Mouse (Mus musculus) lung, adult 2 months (tissue): ENCODE measurements around the gene Spag7.

Experiments used
- CTCF ChIP-seq: fragments of 200-500 bp; IDR thresholded peaks from 2 replicates; pipeline ENCODE4 v1.5.1; 2011; ENCODE audit warnings: mild to moderate bottlenecking, low read length, control low read depth; ENCODE audit not compliant: insufficient read depth
- POLR2A ChIP-seq: fragments of 200-500 bp; IDR thresholded peaks from 2 replicates; pipeline ENCODE4 v1.6.1; 2011; ENCODE audit warnings: low read depth, mild to moderate bottlenecking, control low read depth, low read length, borderline replicate concordance; ENCODE audit errors: extremely low read depth

- TF ChIP-seq POLR2A (no peak), CTCF (no peak)
Measured at GRCm38 (mm10) chr11:70644564-70645103, 24.6 kb downstream of the Spag7 start.
